Mouse (Mus musculus): Measurements from ENCODE around the gene Rhox11.
"Not testable (repeated sequence)": the region's sequence is repeated elsewhere in the genome, so short reads cannot be mapped to it uniquely, and the experiment has no call there.

Gene Rhox11

DNA sequence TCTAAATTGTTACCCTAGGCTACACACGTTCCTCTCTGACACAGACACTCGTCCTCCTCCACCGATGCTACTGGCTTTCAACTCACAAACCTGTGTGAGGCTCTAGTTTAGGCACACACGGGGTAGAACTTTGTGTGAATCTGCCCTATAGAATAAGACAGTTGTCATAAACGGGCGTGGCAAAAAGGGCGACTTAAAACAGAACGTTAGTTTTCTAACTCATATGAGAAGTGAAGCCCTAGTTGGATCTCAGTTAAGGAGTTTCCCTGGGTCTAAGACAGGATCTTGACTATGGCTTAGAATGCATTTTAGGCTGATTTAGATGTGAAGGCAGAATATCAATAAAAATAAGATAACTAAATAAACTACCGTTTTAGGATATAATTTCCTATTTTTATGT, at the start of gene Rhox11:
TSS of gene Rhox11 (minus strand) at position 101 of the 400 bp plus-strand sequence.
- no peak for DNase-seq (ENCODE audit: low read depth in 1 of 2, low spot score in 2 of 2)

DNA sequence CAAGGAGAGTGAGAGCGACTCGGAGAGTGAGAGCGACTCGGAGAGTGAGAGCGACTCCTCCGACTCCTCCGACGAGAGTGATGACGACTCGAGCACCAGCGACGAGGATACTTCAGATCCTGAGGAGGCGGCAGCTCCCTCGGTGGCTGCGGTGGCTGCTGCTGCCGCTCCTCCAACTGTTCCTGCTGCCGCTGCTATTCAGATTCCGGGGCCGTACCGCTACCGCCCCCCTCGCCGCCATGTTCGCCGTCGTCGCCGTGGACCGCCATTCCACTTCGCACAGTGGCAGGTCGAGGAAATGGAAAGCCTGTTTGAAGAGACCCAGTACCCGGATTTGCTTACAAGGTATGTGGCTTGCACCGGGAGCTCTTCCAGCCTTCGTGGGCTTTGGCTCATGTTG, 36.5 kb upstream of the Rhox11 start:
- DNase-seq (ENCODE audit: low read depth in 1 of 2, low spot score in 2 of 2), result no peak

DNA sequence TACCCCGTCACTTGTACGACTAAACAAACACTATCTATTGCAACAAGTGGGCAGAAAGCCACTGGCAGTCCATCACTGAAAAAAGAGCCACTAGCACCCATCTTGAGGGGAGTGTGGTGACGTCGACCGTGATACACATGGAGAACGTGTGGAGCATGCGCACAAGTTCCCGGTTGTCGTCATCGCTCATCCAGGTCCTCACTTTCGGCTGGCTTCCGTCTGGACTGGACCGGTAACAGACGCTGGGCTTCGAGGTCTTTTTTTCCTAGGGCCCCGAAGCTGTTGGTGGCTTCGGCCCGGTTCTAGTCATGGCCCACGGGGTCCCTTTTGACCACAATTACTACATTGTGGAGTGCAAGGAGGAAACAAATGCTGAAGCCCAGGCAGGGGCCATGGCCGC, 36.0 kb upstream of the Rhox11 start, which contains the start of gene Rhox13:
TSS of gene Rhox13 (plus strand) at position 238 of the 400 bp plus-strand sequence.
- no peak for DNase-seq (ENCODE audit: low read depth in 1 of 2, low spot score in 2 of 2)

DNA sequence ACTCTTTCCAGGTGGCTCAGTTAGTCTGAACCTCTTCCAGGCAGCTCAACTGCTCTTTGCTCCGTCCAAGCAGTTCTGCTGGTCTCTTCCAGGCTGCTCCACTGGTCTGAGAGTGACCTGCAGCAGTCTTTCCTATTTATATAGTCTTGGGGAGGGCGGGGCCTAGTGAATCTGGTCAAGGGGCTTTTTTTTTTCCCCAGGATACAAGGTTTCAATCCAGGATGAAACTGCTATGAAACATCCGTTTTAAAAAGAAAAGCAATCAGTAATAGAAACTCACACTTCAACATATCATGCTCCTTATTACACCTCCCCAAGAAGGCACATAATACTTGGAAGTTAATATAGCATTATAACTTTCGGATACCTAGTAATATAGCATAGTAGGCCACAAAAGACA, 25.9 kb upstream of the Rhox11 start, which contains the start of gene Rhox12:
TSS of gene Rhox12 (minus strand) at position 101 of the 400 bp plus-strand sequence.
- no peak for DNase-seq (ENCODE audit: low read depth in 1 of 2, low spot score in 2 of 2)

DNA sequence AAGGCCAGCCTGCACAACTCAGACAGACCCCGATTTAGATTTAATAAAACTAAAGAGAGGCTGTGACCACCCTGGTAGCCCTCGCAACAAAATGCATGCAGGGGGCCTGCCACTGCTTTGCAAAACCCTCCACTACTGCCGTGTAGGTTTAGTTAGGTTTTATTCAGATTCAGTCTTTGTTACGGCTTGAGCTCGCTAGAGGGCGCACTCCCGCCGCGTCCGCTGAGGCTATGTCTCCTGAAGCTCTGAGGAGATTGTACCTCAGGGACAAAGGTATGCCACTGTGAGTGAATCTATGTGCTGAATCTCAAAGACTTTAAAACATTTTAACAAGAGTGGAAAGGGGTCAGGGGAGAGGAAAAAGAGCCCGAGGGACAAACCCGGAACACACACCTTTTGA, 715 bp downstream of the Rhox11 start:
- DNase-seq (ENCODE audit: low read depth in 1 of 2, low spot score in 2 of 2), result no peak

DNA sequence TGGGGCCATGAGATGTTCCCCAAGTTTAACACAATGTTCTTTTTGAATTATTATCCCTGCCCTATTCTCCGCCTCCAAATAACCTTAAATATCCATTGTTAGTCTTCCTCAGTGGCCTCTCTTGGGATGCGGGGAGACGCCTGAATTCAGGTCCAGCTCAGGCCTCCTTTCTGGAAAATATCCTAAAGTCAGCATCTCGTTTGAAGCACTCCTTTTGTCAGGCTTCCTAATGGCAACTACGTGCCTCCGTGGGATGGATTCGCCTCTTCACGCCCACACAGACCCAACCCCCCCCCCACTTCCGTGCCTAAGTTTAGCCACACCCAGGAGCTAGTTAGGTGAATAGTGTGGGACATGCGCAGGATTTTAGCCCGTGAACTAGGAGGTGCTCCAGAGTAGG, 18.8 kb downstream of the Rhox11 start, which contains the start of gene Rhox10:
TSS of gene Rhox10 (plus strand) at position 301 of the 400 bp plus-strand sequence.
- DNase-seq (ENCODE audit: low read depth in 1 of 2, low spot score in 2 of 2), result no peak

DNA sequence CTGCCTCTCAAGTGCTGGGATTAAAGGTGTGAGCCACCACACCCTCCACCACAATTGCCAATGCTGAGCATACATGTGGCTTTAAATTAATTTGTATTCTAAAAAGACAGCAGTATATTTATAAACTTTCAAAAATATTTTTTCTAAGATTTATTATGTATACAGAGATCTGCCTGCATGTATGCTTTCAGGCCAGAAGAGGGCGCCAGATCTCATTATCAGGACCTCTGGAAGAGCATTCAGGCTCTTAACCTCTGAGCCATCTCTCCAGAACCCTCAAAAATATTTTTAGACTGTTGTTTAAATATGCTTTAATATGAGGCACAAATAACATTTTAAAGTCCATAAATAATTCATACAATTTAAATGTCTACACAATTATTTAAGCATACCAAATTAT, 23.4 kb downstream of the Rhox11 start:
- DNase-seq (ENCODE audit: low read depth in 1 of 2, low spot score in 2 of 2), result no peak

DNA sequence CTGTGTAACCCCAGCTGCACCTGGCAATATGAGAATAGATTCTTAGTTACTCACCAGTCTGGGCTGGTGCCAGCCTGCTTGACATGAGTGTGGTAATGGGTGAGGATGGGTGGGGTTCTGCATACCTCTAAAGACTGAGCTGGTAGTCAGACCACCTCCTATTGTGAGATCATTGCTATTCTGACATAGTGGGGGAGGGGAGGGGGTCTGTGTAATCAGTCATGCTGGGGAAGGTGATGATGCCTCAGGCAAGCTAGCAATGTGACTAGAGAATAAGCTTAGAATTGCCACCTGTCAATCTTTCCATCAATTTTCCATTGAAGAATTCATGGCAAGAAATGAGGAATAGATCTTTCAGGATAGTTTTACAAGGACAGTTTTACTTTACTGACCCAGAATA, 41.9 kb downstream of the Rhox11 start, which contains the start of gene Btg1-ps2:
TSS of gene Btg1-ps2 (minus strand) at position 101 of the 400 bp plus-strand sequence.
- DNase-seq (ENCODE audit: low read depth in 1 of 2, low spot score in 2 of 2), result not testable (repeated sequence)

DNA sequence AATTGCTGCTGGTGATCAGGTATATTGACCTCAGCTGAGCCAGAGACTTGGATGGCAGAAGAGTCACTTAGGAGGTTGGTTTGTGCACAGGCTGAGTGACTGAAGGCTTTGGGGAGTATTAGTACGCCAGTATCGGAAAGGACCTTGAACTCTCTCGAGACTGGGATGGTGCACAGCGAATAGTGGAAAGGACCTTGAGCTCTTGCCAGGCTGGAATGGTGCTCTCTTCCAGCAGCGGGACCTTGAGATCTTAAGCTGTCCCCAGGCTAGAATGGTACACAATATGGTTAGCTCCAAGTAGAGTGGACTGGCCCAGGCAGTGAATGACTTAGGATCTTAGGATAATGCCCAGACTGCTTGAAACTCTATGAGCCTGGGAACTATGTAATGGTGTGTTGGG, 45.3 kb downstream of the Rhox11 start:
- DNase-seq (ENCODE audit: low read depth in 1 of 2, low spot score in 2 of 2), result no peak

DNA sequence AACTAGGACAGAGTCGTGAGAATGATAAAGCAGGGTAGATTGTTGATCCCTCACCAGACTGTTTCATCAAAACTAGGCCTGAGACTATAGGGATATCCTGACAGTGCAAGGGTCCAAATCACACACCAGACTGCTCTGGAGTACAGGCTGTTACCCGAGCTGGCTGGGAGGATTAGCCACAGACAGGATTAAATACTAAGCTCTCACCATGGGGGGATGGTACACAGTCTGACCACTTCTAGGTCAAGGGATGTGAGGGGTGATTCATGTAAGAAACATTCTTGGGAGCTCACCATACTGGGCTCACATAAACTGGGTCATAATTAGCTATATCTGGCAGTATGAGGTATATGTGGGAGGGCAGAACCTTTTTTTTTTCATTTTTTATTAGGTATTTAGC, 51.1 kb downstream of the Rhox11 start:
- DNase-seq (ENCODE audit: low read depth in 1 of 2, low spot score in 2 of 2), result no peak
